Mouse (Mus musculus): ENCODE data around the gene Gpr183.

DNA sequence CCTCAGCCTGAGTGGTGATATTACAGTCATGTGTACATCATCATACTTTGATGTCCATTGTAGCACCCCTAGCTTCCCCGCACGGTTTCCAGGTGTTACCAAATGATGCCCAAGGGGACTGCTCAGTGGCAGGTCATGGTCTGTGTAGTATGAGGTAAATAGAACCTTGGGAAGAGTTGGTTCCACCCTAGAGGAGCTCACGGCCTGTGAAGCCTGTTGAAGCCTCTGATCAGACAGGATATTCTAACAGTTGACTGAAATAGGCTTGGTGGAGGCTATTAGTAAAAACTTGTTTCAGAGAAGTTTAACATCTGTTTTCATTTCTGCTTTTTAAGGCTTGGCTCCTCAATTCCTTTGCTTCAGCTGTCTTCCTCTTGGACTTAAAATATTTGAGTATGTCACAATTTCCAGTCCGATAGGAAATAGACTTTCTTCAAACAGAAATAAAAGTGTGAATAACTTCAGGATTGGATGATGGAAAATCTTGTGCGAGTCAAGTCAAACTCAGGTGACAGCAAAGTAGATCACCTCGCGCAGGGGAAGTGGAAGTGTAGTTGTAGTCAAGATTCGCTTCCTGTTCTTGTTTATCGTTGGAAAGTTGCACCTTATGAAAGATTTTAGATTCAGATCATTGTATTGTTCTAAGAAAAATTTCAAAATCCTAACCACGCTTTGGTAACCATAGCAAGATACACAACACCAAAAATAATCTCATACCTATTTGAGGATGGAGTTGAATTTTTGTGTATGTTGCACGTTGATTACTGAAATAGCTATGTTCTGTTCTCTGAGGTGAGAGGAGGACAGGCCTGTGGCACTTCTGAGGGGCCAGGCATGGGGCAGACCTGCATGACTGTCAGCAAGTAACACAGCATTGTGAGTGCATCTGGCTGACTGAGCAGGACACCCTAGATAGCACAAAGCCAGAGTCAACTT lies 26.5 kb downstream of the Gpr183 start:
- TF ChIP-seq CTCF (IDR thresholded peaks at IDR 0.05; ENCODE audit: control insufficient read depth, insufficient read depth, insufficient read length) (no peak), MYOG (IDR thresholded peaks at IDR 0.05; ENCODE audit: control insufficient read depth, extremely low read depth, insufficient read length) (no peak), MAX (IDR thresholded peaks at IDR 0.05) (no peak), FOSL1 (IDR thresholded peaks at IDR 0.05; ENCODE audit: insufficient read depth, low read length, poor library complexity, severe bottlenecking) (no peak), USF1 (IDR thresholded peaks at IDR 0.05; ENCODE audit: low read depth) (no peak), MYOD1 (IDR thresholded peaks at IDR 0.05; ENCODE audit: control insufficient read depth, insufficient read length, low read depth) (no peak), CEBPB (IDR thresholded peaks at IDR 0.05; ENCODE audit: low read depth) (no peak)

All from C2C12 (cell line).